Mouse (Mus musculus): ENCODE measurements around the gene Vmn1r171. TPM values are rescaled to one million over a fixed set of nuclear protein-coding genes. Genes with fewer than 3 reads are reported as not detected.
"Not testable (repeated sequence)": the region's sequence is repeated elsewhere in the genome, so short reads cannot be mapped to it uniquely, and the experiment has no call there.

The Vmn1r171 gene
- not detected for total RNA-seq (2021)
- long read RNA-seq, experiment 1, result 0 reads
- long read RNA-seq, experiment 2, result 0 reads

DNA sequence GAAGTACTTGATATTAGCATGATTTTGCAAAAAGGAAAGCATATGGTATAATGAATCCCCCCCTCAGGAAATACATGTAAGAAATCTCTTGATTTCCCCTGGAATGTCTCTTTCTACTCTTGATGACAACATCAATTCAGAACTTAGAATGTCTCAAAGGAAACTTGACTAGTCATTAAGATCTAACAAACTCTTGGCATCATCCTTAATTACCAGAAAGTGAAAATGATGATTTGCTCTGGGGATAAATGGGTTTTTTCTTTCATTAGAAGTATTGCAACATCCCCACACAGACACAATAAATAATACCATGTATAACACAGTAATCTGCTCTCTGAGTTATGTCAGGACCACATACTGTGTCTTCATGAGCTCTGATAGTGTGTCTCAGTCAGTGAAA lies at the start of gene Vmn1r171:
Gene Vmn1r171 (plus strand): TSS at position 301 of the 400 bp plus-strand sequence.
- no peak for DNase-seq (ENCODE audit: low spot score in 2 of 2)

DNA sequence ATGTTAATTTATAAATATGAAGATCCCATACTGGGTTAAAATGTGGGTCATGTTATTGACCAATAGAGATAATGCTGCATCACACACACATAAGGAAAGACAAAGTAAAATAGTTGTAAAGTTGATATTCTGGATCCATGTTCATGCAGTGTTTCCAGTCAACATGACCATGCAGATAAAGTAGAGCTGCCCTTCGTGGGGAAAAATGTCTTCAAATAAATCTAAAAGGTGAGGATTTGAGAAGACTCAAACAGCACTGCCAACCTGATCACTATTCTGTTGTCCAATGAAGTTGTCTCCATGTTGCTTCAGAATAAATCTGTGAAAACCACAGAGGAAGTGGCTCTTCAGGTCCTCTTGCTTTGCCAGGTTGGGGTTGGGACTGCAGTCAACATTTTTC lies 24.6 kb upstream of the Vmn1r171 start, which contains the start of gene Vmn1r170:
Gene Vmn1r170 (plus strand): TSS at position 301 of the 400 bp plus-strand sequence.
- DNase-seq (ENCODE audit: low spot score in 2 of 2), result not testable (repeated sequence)

DNA sequence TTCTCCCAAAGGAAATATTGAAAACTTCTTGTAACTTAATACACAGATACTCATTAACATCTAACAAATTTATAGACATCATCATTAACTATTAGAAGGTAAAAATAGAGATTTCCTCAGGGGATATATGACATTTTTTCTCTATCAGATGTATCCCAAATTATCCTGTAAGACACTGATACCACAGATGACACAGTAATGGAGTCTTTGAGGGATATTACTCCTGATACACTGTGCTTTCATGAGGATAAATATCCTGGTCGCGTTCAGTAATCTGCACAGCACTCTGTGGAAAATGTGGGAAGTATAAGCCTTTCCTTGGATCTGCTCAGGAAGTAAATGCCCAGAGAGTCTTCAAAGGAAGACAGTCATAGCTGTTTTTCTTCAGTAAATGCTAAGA lies 27.5 kb downstream of the Vmn1r171 start, which contains the start of gene Vmn1r172:
Gene Vmn1r172 (plus strand): TSS at position 301 of the 400 bp plus-strand sequence.
- DNase-seq (ENCODE audit: low spot score in 2 of 2), result no peak

Other genes with a start within 250 kb of the Vmn1r171 start
- under 1 TPM; 0.08 to 0.53 TPM for gene Nlrp5, start 244.8 kb upstream of the Vmn1r171 start, total RNA-seq (2021)
- gene Vmn1r167, start 123.5 kb upstream of the Vmn1r171 start, total RNA-seq (2021), result not detected
- gene Vmn1r168, start 91.0 kb upstream of the Vmn1r171 start, total RNA-seq (2021), result not detected
- gene Vmn1r169, start 55.2 kb upstream of the Vmn1r171 start, total RNA-seq (2021), result not detected
- not detected for gene Vmn1r170, start 24.5 kb upstream of the Vmn1r171 start, total RNA-seq (2021)
- gene Vmn1r172, start 27.6 kb downstream of the Vmn1r171 start, total RNA-seq (2021), result not detected
- gene Vmn1r173, start 70.0 kb downstream of the Vmn1r171 start, total RNA-seq (2021), result not detected
- gene Vmn1r174, start 121.5 kb downstream of the Vmn1r171 start, total RNA-seq (2021), result not detected
- not detected for gene Vmn1r175, start 179.9 kb downstream of the Vmn1r171 start, total RNA-seq (2021)
- gene Vmn1r176, start 206.7 kb downstream of the Vmn1r171 start, total RNA-seq (2021), result not detected
- gene Vmn1r177, start 235.7 kb downstream of the Vmn1r171 start, total RNA-seq (2021), result not detected